Mouse (Mus musculus): ENCODE measurements at regions not wholly inside any gene's neighbourhood (a gene's known extent, or its start where the extent isn't known, plus 50 kb on each side); places are given as distances from the start of the nearest gene placed in this dataset.
"Not testable (repeated sequence)": the region's sequence is repeated elsewhere in the genome, so short reads cannot be mapped to it uniquely, and the experiment has no call there.

- not testable (repeated sequence) for TF ChIP-seq EP300, CTCF (IDR thresholded peaks at IDR 0.05)
These were observed 129.2 kb upstream of the Tmem229a start for GRCm38 (mm10) chr6:25085296-25085695.
